Mouse (Mus musculus): ENCODE measurements around the gene Irf4. TPM values are rescaled to one million over a fixed set of nuclear protein-coding genes. Genes with fewer than 3 reads are reported as not detected.

The Irf4 gene
- polyA plus RNA-seq, 1 experiment from 2014 or later = 0.10 TPM

Other genes starting within 250 kb of the Irf4 start
- gene Uqcrfs1, start 203.9 kb upstream of the Irf4 start, polyA plus RNA-seq (2015; fragmentation: Nextera tagmentation; extraction: Ambion mirVana) = 270 and 283 TPM in 2 replicates
- gene Dusp22, start 89.2 kb upstream of the Irf4 start, polyA plus RNA-seq (2015; fragmentation: Nextera tagmentation; extraction: Ambion mirVana) = 27.1 and 32.1 TPM in 2 replicates
- not detected in 2 replicates for gene Hus1b, start 198.5 kb downstream of the Irf4 start, polyA plus RNA-seq (2015; fragmentation: Nextera tagmentation; extraction: Ambion mirVana)
- gene Exoc2, start 224.9 kb downstream of the Irf4 start, polyA plus RNA-seq (2015; fragmentation: Nextera tagmentation; extraction: Ambion mirVana) = 58.6 and 60.4 TPM in 2 replicates
- 0.11 TPM in 1 of 2 replicates, not detected in the other for gene Gm5447, start 225.0 kb downstream of the Irf4 start, polyA plus RNA-seq (2015; fragmentation: Nextera tagmentation; extraction: Ambion mirVana)